Mouse (Mus musculus) megakaryocyte, embryonic 14.5 days (primary cell): ENCODE results near the gene Nrp2.

ENCODE experiments used
- FLI1 ChIP-seq: IDR thresholded peaks from 2 replicates; pipeline ENCODE4 v1.6.1; 2012; ENCODE audit warnings: low read length, inconsistent platforms, mixed read lengths
- GATA1 ChIP-seq: IDR thresholded peaks from 3 replicates; pipeline ENCODE4 v1.6.1; 2012; ENCODE audit warnings: mixed read lengths, low read length, inconsistent platforms, borderline replicate concordance

DNA sequence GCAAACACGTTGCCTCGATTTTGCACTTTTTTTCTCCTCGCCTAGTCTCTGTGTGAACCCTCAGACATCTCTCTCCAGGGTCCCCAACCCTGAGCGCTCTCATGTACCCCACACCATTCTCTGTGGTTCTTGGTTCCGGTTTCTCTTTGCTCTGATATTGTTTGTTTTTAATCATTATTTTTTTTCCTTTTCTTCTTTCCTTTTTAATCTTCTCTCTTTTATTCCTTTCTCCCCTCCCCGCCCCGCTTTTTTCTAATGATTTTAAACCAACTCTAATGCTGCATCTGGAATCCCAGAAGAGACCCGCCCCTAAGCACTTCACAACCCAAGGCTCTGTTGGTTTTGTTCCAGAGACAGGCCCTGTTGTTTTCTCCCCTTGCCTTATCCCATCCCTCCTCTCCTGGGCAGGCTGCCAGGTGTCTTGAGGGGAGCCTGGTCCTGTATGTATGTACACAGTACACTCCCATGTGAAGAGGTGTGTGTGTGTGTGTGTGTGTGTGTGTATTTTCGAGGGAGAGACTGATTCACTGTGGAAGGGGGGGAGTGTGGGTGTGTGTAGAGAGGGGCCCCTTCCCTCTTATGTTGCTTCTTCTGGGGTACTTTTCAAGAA is 93.1 kb downstream of the Nrp2 start:
- TF ChIP-seq GATA1 (no peak), FLI1 (no peak)
